In the genomic region with DNA sequence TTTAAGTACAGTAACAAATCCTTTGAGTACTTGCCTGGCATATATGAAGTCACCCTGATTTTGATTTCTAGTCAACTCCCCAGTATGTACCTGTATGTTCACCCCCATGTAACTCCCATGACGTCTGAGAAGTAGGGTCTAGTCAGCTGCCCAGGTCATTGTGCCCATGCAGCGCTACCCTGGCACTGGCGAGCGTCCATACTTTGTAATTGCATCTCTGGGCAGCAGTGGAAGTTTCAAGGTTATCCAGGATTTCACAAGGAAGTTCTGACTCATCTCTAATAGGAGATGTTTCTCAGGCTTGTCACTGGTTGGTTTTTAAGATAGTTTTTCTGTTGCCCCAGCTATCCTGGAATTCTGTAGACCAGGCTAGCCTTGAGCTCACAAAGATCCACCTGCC, we compare ENCODE assay signal across 28 mouse cellular contexts. TPM values are rescaled to one million over a fixed set of nuclear protein-coding genes. Genes with fewer than 3 reads are reported as not detected.
DNase-seq lines count a peak whose midpoint lies in the region; ATAC-seq and TF ChIP-seq lines count a peak whose summit lies in the region.
"Had no signal": no experiment of that assay in that cellular context is flagged by ENCODE, and none has a peak within 500 bp of the region (broad histone marks: within the 10 kb centered on the region; RNA-seq: fewer than 3 reads in every experiment).

No protein-coding gene starts in this region.

- H3K27me3 ChIP-seq in heart, embryonic 10.5 days (ENCODE audit: insufficient read depth, poor library complexity, severe bottlenecking): no peaks in the 10 kb centered on the region
- no peaks in the 10 kb centered on the region for H3K27me3 ChIP-seq in Patski
- H3K27me3 ChIP-seq in midbrain, embryonic 14.5 days (ENCODE audit: control insufficient read depth, insufficient read depth, low read length): no peaks in the 10 kb centered on the region
- H3K27me3 ChIP-seq: embryonic facial prominence, embryonic 12.5 days; hindbrain, embryonic 13.5 days; limb, embryonic 12.5 days; liver, embryonic 15.5 days; midbrain, embryonic 12.5 days; neural tube, embryonic 13.5 days had no signal

- peak; percentile 41 for ATAC-seq in Patski
- no peak for ATAC-seq in midbrain, embryonic 14.5 days (ENCODE audit: low FRiP score, low TSS enrichment)

- H3K4me3 ChIP-seq in heart, embryonic 10.5 days: no peak overlapping the region
- H3K4me3 ChIP-seq in midbrain, embryonic 14.5 days (replicated peaks; ENCODE audit: low read depth, low read length): no peak overlapping the region
- H3K4me3 ChIP-seq: embryonic facial prominence, embryonic 12.5 days; hindbrain, embryonic 13.5 days; left cerebral cortex, adult 2 months; limb, embryonic 12.5 days; liver, embryonic 15.5 days; midbrain, embryonic 12.5 days; neural tube, embryonic 13.5 days had no signal

- POLR2A ChIA-PET in Patski (lab: Charles Lee): no interaction called here

- in situ Hi-C loops in Patski (cut with MboI; ENCODE audit: low pct_unique_long_range_greater_than_20kb): loop anchor here (5.0 kb wide), 2 partner anchors 118 to 213 kb away; no protein-coding TSS in a partner anchor

- DNase-seq in adrenal gland, adult (ENCODE audit: inconsistent age in 2 of 2, low spot score in 1 of 2): peak; percentile 88 to 95
- no peak for DNase-seq in adrenal gland, postnatal 4 days (ENCODE audit: low spot score in 2 of 2)
- DNase-seq in heart, adult 18-20 months: peak; percentile 15 to 25
- no peak for DNase-seq in heart, embryonic 10.5 days (ENCODE audit: low spot score)
- no peak for DNase-seq in Patski (ENCODE audit: low read depth, low spot score)
- DNase-seq in adrenal gland, postnatal 14 days: peak; percentile 81
- no peak for DNase-seq in midbrain, embryonic 14.5 days
- no peak for DNase-seq in frontal cortex, postnatal 10 days (ENCODE audit: low spot score in 2 of 2)
- DNase-seq: cerebellum, adult 11 months; cerebellum, adult 9-10 months; cerebellum, postnatal 36 days; heart, postnatal 4 days; kidney, adult 11 months; kidney, postnatal 14 days; lung, embryonic 14.5 days; lung, postnatal 36 days; spleen, adult 18-20 months; thymus, adult 18-20 months; thymus, postnatal 25 days had no signal

- H3K4me2 ChIP-seq in midbrain, embryonic 14.5 days (ENCODE audit: low read length): no peak overlapping the region
- H3K4me2 ChIP-seq: embryonic facial prominence, embryonic 12.5 days; heart, embryonic 11.5 days; hindbrain, embryonic 13.5 days; limb, embryonic 12.5 days; liver, embryonic 15.5 days; lung, embryonic 14.5 days; midbrain, embryonic 12.5 days; neural tube, embryonic 13.5 days had no signal

- CTCF ChIA-PET in Patski (lab: Charles Lee): no interaction called here

- peaks cover 13% of the 10 kb centered on the region for H3K4me1 ChIP-seq in heart, embryonic 10.5 days
- H3K4me1 ChIP-seq in midbrain, embryonic 14.5 days (ENCODE audit: control insufficient read depth, insufficient read depth, low read length): no peaks in the 10 kb centered on the region
- H3K4me1 ChIP-seq: liver, embryonic 15.5 days; midbrain, embryonic 12.5 days had no signal

- no peak for TF ChIP-seq CTCF in Patski (IDR thresholded peaks at IDR 0.05)

- 95% methylated on average over 4 of the region's 4 CpGs for WGBS in heart, embryonic 10.5 days
- 95% methylated on average over 4 of the region's 4 CpGs for WGBS in midbrain, embryonic 14.5 days

- no peak overlapping the region for H3K27ac ChIP-seq in heart, embryonic 10.5 days
- H3K27ac ChIP-seq in midbrain, embryonic 14.5 days (replicated peaks; ENCODE audit: low read depth, low read length): no peak overlapping the region
- H3K27ac ChIP-seq: embryonic facial prominence, embryonic 12.5 days; hindbrain, embryonic 13.5 days; left cerebral cortex, adult 2 months; limb, embryonic 12.5 days; liver, embryonic 15.5 days; midbrain, embryonic 12.5 days; neural tube, embryonic 13.5 days had no signal

- H3K36me3 ChIP-seq in heart, embryonic 10.5 days: peaks cover 33% of the 10 kb centered on the region
- H3K36me3 ChIP-seq in midbrain, embryonic 14.5 days (ENCODE audit: control insufficient read depth, insufficient read depth, low read length): peaks cover 16% of the 10 kb centered on the region; the same call in 1 of the 2 replicates

- H3K9ac ChIP-seq in midbrain, embryonic 14.5 days (replicated peaks; ENCODE audit: low read length): no peak overlapping the region
- H3K9ac ChIP-seq: embryonic facial prominence, embryonic 12.5 days; hindbrain, embryonic 13.5 days; limb, embryonic 12.5 days; liver, embryonic 15.5 days; lung, embryonic 14.5 days; midbrain, embryonic 12.5 days; neural tube, embryonic 13.5 days had no signal

- no peaks in the 10 kb centered on the region for H3K9me3 ChIP-seq in heart, embryonic 10.5 days
- no peaks in the 10 kb centered on the region for H3K9me3 ChIP-seq in midbrain, embryonic 14.5 days (ENCODE audit: control insufficient read depth, low read length)
- H3K9me3 ChIP-seq: embryonic facial prominence, embryonic 12.5 days; G1E; hindbrain, embryonic 13.5 days; limb, embryonic 12.5 days; liver, embryonic 15.5 days; midbrain, embryonic 12.5 days; neural tube, embryonic 13.5 days had no signal

RNA-seq across cellular contexts. Expression of gene Papola, which starts 59.9 kb away (rescaled TPM):
- 100 to 1,000 TPM; 188 to 210 TPM for total RNA-seq in adrenal gland, postnatal 4 days (2021)
- total RNA-seq in heart, adult 18-20 months (2021): 100 to 1,000 TPM; 114 to 115 TPM
- 205 and 222 TPM in 2 replicates for polyA plus RNA-seq in heart, embryonic 10.5 days (2016; fragmentation: Nextera tagmentation; extraction: Ambion mirVana)
- polyA plus RNA-seq in Patski (2021): 117 TPM
- 188 and 189 TPM in 2 replicates for total RNA-seq in adrenal gland, postnatal 14 days (2021)
- polyA plus RNA-seq in midbrain, embryonic 14.5 days (2014; fragmentation: Nextera tagmentation; extraction: Ambion mirVana): 148 and 169 TPM in 2 replicates

Comparison
In these comparisons a context has a peak if more than half of its experiments do, and no peak if none do; other contexts are left out.
1. DNase-seq: peak in adrenal gland, adult (2 of 2), heart, adult 18-20 months (2 of 2) and adrenal gland, postnatal 14 days (single experiment); none in adrenal gland, postnatal 4 days (0 of 2), heart, embryonic 10.5 days (single experiment), Patski (single experiment), midbrain, embryonic 14.5 days (single experiment) and frontal cortex, postnatal 10 days (0 of 2).